Mouse (Mus musculus) 416B (cell line): ENCODE data around the gene Usp46.

Experiments used
- DNase-seq: peaks from one replicate; pipeline ENCODE4 v3.0.0; 2011; ENCODE audit warnings: low read depth

The Usp46 gene

DNA sequence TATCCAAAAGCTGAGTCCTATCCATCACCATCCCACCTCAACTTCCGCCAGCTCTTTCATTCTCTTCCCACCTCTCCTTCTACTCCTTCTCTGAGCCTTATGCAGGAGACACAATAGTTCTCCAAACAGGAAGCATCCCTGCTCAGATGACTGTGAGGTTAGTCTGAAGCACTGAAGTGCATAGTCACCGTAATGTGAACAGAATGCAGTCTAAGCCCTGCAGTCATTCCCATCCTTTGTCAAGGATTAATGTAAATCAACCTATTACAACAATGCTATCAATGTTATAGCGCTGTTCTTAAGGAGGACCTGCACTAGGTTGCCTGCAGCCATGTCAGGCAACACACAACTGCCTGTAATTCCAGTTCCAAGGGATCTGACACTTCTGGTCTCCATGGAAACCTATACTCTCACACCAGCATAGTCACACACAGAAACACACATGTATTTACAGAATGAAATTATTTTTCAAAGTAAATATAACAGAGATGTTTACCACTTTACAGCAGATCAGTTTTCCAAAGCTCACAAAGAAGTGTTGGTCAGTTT lies 115.1 kb downstream of the Usp46 start:
- DNase-seq, result no peak

DNA sequence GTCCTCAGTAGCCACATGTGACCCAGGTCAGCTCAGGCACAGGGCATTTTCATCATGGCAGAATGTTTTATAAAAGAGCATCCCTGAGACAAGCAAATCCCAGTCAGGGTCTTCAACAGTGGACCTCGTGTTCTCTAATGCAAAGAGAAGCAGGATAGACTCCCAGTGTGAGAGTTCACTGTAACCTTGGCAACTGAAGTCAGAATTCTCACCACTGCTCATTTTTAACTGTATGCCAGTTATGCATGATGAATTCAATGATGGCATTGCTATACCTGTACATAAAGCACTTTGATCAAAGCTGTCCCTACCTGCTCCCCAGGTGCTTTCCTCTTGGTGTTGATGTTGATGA lies 116.6 kb downstream of the Usp46 start:
- DNase-seq, result no peak

DNA sequence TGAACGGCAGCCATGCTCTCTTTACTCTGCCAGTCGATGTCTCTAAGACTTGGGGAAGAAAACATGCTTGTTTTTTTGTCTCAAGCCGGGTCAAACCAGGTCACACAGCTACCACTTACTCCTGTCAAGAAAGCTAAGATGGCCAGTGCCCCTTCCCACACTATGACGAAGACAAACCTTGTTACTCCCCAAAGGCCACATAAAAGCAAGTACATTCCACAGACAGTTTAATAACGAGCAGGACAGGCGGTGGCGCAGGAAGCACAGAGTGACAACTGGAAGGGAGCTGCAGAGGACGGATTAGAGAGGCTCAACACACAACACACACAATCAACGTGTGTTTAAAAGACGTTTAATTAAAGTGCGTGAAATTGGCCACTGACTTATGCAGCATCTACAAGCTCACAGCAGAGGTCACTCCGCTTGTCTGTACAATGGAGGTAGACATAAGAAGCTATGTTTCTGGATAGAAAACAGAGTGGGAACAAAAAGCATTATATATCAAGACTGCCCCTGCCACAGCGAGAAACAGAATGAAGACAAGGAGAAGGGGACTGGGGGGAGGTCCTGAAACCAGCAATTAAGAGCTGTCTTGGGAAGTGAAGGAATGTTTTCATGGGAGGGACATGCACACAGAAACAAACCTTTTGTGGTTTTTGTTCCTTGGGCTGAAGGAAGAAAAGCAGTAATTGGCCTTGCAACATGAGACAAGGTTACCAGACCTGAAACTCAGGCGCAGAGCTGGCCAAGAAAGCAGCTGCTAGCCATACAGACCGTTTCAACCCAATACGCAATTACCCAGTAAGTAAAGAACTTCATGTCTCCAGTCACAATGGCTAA lies 117.2 kb downstream of the Usp46 start:
- DNase-seq, result no peak
